Mouse (Mus musculus): ENCODE results near the gene Egfl8. TPM values are rescaled to one million over a fixed set of nuclear protein-coding genes. Genes with fewer than 3 reads are reported as not detected.

Egfl8 gene
- polyA plus RNA-seq, 1 experiment, result 0.51 TPM

DNA sequence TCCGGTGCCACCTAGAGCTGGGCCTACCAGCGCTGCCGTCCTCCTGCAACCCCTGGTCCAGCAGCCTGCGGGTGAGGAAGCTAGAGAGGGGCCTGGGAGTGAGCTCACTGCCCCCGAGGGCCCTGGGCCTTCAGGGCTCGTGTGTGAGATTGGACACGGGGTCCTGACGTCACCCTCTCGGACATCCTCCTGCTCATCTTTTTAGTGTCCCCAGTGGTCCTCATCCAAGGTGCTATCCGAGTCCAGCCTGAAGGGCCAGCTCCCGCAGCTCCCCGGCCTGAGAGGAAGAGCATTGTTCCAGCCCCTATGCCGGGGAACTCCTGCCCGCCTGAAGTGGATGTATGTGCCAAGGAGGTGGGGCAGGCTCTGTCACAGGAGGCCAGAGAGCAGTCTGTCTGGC, 35.0 kb upstream of the Egfl8 start:
- no peak overlapping the region for H3K4me3 ChIP-seq (ENCODE audit: insufficient read depth, low read length)
- TF ChIP-seq CTCF (IDR thresholded peaks at IDR 0.05; ENCODE audit: borderline replicate concordance, insufficient read depth, low read length), result no peak
- TF ChIP-seq POLR2A (IDR thresholded peaks at IDR 0.05; ENCODE audit: low read depth, low read length), result no peak
- H3K27ac ChIP-seq (ENCODE audit: insufficient read depth, low read length), result no peak overlapping the region
- 0 out of 2 replicates have a peak, but pooled peaks cover 5% of the 10 kb centered on the region for H3K4me1 ChIP-seq (ENCODE audit: control insufficient read depth, insufficient read depth, low read length)

DNA sequence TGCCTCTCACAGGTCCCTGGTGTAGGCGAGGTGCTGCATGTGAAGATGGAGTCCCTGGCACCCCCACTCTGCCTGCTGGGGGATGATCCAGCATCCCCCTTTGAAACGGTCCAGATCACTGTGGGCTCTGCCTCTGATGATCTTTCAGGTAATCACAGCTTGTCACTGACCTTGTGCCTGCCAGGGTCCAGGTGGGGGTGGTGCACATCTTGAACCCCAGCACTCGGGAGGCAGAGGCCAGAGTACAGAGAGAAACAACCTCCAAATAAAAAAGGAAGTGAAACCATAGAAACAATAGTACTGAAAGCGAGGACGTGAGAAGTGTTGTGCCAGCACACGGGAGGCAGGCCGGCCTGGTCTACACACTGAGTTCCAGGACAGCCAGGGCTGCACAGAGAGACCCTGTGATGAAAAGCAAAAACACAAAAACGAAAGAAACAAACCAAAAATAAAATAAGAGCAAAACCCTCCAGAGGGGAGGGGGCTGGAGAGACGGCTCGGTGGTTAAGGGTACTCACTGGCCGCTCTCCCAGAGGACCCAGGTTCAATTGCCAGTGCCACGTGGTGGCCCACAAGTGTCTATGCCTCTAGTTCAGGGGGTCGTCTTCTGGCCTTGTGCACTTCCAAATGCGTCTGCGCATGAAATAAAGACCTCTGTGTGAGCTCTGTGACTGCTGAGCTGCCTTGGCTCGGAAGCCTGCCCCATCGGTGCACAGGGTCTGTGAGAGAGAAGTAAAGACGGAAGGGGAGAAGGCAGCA, 33.5 kb upstream of the Egfl8 start:
- H3K4me1 ChIP-seq (ENCODE audit: control insufficient read depth, insufficient read depth, low read length), result 0 out of 2 replicates have a peak, but pooled peaks cover 4% of the 10 kb centered on the region

DNA sequence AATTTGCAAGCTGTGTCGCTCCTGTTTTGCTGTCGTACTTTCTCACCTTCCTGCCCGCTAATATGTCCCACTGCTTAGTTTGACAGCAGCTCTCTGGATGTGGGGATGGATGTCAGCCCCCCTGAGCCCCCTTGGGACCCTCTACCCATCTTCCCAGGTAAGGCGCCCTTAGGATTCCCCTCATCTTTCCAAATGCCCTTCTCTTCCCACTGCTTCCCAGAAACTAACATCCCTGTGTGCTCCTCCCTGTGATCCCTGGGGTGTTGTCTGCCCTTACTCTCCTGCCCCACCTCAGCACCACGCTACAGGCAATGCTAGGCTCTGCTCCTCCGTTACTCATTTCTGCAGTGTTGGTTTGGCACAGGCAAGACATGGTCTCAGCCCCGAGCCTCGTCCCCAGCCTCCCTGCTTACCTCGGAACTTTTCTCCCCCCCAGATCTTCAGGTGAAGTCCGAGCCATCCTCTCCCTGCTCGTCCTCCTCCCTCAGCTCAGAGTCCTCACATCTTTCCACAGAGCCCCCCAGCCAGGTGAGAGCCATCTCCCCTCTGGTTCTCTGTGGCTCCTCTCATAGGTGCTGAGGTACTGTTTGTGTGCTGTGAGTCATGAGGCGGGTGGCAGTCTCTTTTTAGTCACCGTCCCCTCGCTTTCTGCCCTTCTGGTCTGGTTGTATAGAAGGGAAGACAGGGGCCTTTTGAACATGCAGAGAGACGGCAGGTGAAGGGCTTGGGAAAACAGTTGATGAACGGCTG, 32.5 kb upstream of the Egfl8 start:
- TF ChIP-seq CTCF (IDR thresholded peaks at IDR 0.05; ENCODE audit: borderline replicate concordance, insufficient read depth, low read length), result no peak
- TF ChIP-seq POLR2A (IDR thresholded peaks at IDR 0.05; ENCODE audit: low read depth, low read length), result no peak
- Histone ChIP-seq H3K4me1 (ENCODE audit: control insufficient read depth, insufficient read depth, low read length) (0 out of 2 replicates have a peak, but pooled peaks cover 4% of the 10 kb centered on the region), H3K27ac (ENCODE audit: insufficient read depth, low read length) (no peak overlapping the region), H3K4me3 (ENCODE audit: insufficient read depth, low read length) (peak overlapping the region; percentile 93; the same call in 1 of the 2 replicates)

More for the DNA sequence above, 33.5 kb upstream of the Egfl8 start:
- H3K27ac ChIP-seq (ENCODE audit: insufficient read depth, low read length), result no peak overlapping the region
- no peak overlapping the region for H3K4me3 ChIP-seq (ENCODE audit: insufficient read depth, low read length)
- TF ChIP-seq POLR2A (IDR thresholded peaks at IDR 0.05; ENCODE audit: low read depth, low read length) (no peak), CTCF (IDR thresholded peaks at IDR 0.05; ENCODE audit: borderline replicate concordance, insufficient read depth, low read length) (no peak)

DNA sequence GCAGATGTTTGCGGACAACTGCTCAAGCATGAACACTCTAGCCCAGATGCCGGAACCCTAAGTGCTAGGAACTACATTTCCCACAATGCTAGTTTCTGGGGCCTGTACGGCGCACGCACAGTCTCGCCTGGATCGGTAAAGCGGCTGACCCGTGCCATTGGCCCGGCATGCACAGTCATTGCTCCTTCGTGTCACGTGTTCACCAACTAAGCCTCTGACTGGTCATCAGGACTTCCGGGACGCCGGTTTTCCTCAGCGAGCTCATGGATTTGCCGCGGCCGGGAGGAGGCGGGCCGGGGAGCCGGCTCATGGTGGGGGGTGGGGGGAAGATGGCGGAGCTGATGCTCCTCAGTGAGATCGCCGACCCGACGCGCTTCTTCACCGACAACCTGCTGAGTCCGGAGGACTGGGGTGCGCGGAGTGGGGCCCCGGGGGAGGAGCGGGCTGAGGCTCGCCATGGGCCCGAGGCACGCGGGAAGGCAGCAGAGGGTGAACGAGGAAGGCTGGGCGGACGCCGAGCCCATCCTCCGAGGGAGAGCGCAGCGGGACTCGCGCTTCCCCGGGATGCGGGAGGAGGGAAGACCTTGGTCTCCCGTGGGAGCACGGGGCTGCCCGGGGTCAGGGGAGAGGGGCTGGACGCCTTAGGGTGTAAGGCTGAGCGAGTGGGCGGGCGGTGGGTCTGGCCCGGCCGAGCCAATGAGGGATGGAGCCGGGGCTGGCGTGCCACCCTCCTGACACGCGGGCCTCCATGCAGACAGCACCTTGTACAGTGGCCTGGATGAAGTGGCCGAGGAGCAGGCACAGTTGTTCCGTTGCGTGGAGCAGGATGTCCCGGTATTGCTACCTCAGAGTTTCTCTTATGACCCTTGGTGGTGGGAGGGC, 31.4 kb upstream of the Egfl8 start, which contains the start of gene Atf6b:
Gene Atf6b (plus strand): TSS at position 241 of the 882 bp plus-strand sequence.
- H3K4me1 ChIP-seq (ENCODE audit: control insufficient read depth, insufficient read depth, low read length), result 0 out of 2 replicates have a peak, but pooled peaks cover 4% of the 10 kb centered on the region
- peak within 1 kb of the TSS; percentile 93 for H3K4me3 ChIP-seq (ENCODE audit: insufficient read depth, low read length)
- H3K27ac ChIP-seq (ENCODE audit: insufficient read depth, low read length), result 0 out of 2 replicates have a peak within 1 kb of the TSS, but pooled peaks have one; percentile 12
- peak; percentile 65; the same call in 1 of the 2 replicates for TF ChIP-seq POLR2A (IDR thresholded peaks at IDR 0.05; ENCODE audit: low read depth, low read length)
- no peak for TF ChIP-seq CTCF (IDR thresholded peaks at IDR 0.05; ENCODE audit: borderline replicate concordance, insufficient read depth, low read length)

DNA sequence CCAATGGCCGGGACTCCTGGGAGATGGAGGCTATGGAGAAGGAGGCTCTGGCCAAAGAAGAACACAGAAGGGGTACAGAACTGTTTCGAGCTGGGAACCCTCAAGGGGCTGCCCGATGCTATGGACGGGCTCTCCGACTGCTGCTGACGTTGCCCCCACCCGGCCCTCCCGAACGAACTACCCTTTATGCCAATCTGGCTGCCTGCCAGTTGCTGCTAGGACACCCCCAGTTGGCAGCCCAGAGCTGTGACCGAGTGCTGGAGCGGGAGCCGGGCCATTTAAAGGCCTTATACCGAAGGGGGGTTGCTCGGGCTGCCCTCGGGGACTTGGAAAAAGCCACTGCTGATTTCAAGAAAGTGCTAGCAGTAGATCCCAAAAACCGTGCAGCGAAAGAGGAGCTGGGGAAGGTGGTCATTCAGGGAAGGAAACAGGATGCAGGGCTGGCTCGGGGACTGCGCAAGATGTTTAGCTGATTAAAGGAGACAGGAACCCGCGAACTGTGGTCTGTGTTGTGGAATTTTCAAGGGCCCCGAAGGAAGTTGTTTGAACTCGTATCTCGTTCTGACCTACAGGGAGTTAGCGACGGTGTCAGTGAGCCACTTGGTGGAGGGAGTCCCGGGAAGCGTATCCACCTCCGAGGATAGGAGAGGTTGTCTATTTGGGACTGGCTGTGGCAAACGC, 30.2 kb upstream of the Egfl8 start:
- Histone ChIP-seq H3K27ac (ENCODE audit: insufficient read depth, low read length) (no peak overlapping the region), H3K4me3 (ENCODE audit: insufficient read depth, low read length) (no peak overlapping the region), H3K4me1 (ENCODE audit: control insufficient read depth, insufficient read depth, low read length) (0 out of 2 replicates have a peak, but pooled peaks cover 4% of the 10 kb centered on the region)
- TF ChIP-seq CTCF (IDR thresholded peaks at IDR 0.05; ENCODE audit: borderline replicate concordance, insufficient read depth, low read length) (no peak), POLR2A (IDR thresholded peaks at IDR 0.05; ENCODE audit: low read depth, low read length) (no peak)

DNA sequence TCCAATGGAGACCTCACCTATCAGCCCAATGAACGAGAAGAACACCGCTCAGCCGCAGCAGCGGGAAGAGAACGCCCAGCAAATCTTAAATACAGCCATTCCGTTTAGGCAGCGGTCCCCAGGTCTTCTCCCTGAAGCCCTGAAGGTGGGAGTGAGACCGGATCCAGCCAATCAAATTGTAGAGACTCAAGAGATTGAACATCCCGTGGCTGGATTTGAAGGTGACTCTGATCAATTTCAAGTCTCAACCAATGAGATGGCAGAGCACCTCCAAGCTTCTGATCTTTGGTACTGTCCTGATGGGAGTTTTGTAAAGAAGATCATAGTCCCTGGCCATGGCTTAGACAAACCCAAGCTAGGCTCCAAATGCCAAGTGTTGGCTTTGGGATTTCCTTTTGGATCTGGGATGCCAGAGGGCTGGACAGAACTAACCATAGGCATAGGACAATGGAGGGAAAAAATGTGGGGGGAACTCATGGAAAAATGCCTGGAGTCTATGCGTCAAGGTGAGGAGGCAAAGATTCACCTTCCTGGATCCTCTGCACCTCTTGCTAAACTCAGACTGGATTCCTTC, 29.6 kb upstream of the Egfl8 start:
- TF ChIP-seq POLR2A (IDR thresholded peaks at IDR 0.05; ENCODE audit: low read depth, low read length) (no peak), CTCF (IDR thresholded peaks at IDR 0.05; ENCODE audit: borderline replicate concordance, insufficient read depth, low read length) (no peak)
- Histone ChIP-seq H3K4me1 (ENCODE audit: control insufficient read depth, insufficient read depth, low read length) (peaks cover 6% of the 10 kb centered on the region; the same call in 1 of the 2 replicates), H3K27ac (ENCODE audit: insufficient read depth, low read length) (no peak overlapping the region), H3K4me3 (ENCODE audit: insufficient read depth, low read length) (peak overlapping the region; percentile 76)

DNA sequence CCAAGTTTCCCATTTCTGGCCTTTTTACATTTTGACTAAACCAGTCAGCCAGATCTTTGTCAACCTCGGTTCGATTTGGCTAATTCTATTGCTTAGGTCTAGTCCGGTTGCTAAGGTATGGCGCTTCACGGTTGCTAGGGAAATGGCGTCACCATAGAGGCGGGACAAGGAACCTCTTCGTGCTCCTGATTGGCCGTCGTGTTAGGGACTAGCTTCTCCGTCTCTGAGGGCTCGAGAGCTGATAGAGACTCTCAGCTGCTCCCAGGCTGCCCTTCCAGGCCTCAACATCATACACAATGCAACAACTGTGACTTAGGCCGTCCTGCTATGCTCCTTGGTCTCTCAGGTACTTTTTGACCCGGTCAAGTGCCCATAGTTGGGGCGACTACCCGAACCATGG, 28.8 kb upstream of the Egfl8 start, which contains the start of gene Fkbpl:
Gene Fkbpl (plus strand): TSS at position 157 of the 400 bp plus-strand sequence.
- Histone ChIP-seq H3K4me3 (ENCODE audit: insufficient read depth, low read length) (peak within 1 kb of the TSS; percentile 76), H3K27ac (ENCODE audit: insufficient read depth, low read length) (0 out of 2 replicates have a peak within 1 kb of the TSS, but pooled peaks have one; percentile 23), H3K4me1 (ENCODE audit: control insufficient read depth, insufficient read depth, low read length) (peaks cover 6% of the 10 kb centered on the region; the same call in 1 of the 2 replicates)
- TF ChIP-seq POLR2A (IDR thresholded peaks at IDR 0.05; ENCODE audit: low read depth, low read length) (peak; percentile 91), CTCF (IDR thresholded peaks at IDR 0.05; ENCODE audit: borderline replicate concordance, insufficient read depth, low read length) (no peak)

DNA sequence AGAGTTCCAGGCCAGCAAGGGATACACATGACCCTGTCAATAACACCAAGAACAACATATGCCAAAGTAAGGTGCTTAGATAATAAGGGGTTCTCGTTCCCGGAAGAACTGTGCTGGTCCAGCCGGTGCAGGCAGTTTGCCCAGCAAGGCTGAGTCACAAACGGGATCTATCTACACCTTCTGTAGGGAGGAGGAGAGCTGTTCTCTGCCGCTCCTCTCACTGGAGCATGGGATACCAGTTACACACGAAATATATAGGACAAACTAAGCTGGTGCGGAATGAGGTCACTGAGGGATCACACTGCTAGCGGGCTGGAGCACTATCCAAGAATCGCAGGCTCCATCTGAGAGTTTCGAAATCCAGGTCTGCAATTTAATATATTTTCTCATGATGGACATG, 28.2 kb upstream of the Egfl8 start:
- H3K4me3 ChIP-seq (ENCODE audit: insufficient read depth, low read length), result no peak overlapping the region
- peaks cover 6% of the 10 kb centered on the region; the same call in 1 of the 2 replicates for H3K4me1 ChIP-seq (ENCODE audit: control insufficient read depth, insufficient read depth, low read length)
- H3K27ac ChIP-seq (ENCODE audit: insufficient read depth, low read length), result no peak overlapping the region
- TF ChIP-seq POLR2A (IDR thresholded peaks at IDR 0.05; ENCODE audit: low read depth, low read length) (no peak), CTCF (IDR thresholded peaks at IDR 0.05; ENCODE audit: borderline replicate concordance, insufficient read depth, low read length) (no peak)

All from embryonic fibroblast, embryonic 13.5 days (primary cell).